Comparison of ENCODE assay signal across 28 mouse cellular contexts in the genomic region with DNA sequence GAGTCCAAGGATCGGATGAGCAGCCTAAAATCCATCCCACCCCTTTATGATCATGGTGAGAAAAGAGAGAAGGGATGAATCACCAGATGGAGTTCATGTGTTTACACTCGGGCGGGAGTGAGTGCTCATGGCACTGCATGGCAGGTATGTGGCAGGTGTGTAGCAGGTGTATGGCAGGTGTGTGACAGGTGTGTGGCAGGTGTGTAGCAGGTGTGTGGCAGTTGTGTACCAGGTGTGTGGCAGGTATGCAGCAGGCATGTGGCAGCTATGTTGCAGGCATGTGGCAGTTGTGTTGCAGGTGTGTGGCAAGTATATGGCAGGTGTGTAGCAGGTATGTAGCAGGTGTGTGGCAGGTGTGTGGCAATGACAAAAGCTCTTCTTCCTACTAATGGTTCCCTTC.
"Had no signal": no experiment of that assay in that cellular context is flagged by ENCODE, and none has a peak within 500 bp of the region (broad histone marks: within the 10 kb centered on the region; RNA-seq: fewer than 3 reads in every experiment).

No protein-coding gene starts in this region.

- ATAC-seq: forebrain, embryonic 13.5 days; forebrain, embryonic 14.5 days; forebrain, embryonic 15.5 days; forebrain, embryonic 16.5 days; forebrain, postnatal 0 days had no signal

- H3K4me1 ChIP-seq: embryonic facial prominence, embryonic 15.5 days; forebrain, embryonic 12.5 days; forebrain, embryonic 13.5 days; forebrain, embryonic 15.5 days had no signal

- H3K4me2 ChIP-seq: embryonic facial prominence, embryonic 12.5 days; embryonic facial prominence, embryonic 13.5 days; embryonic facial prominence, embryonic 15.5 days; forebrain, embryonic 12.5 days; forebrain, embryonic 13.5 days; forebrain, embryonic 15.5 days had no signal

- H3K36me3 ChIP-seq: embryonic facial prominence, embryonic 10.5 days; embryonic facial prominence, embryonic 12.5 days; embryonic facial prominence, embryonic 13.5 days; embryonic facial prominence, embryonic 15.5 days; forebrain, embryonic 10.5 days; forebrain, embryonic 12.5 days; forebrain, embryonic 15.5 days had no signal

- H3K4me3 ChIP-seq: embryonic facial prominence, embryonic 10.5 days; embryonic facial prominence, embryonic 12.5 days; embryonic facial prominence, embryonic 13.5 days; embryonic facial prominence, embryonic 15.5 days; erythroblast, embryonic 14.5 days; forebrain, embryonic 10.5 days; forebrain, embryonic 12.5 days; forebrain, embryonic 13.5 days; forebrain, embryonic 15.5 days; gastrocnemius, adult 2 months had no signal

- H3K27me3 ChIP-seq: embryonic facial prominence, embryonic 12.5 days; embryonic facial prominence, embryonic 13.5 days; forebrain, embryonic 12.5 days; forebrain, embryonic 13.5 days; forebrain, embryonic 15.5 days had no signal

- H3K9me3 ChIP-seq: embryonic facial prominence, embryonic 10.5 days; embryonic facial prominence, embryonic 12.5 days; embryonic facial prominence, embryonic 13.5 days; embryonic facial prominence, embryonic 15.5 days; forebrain, embryonic 10.5 days; forebrain, embryonic 12.5 days; forebrain, embryonic 13.5 days; forebrain, embryonic 15.5 days had no signal

- DNase-seq: cerebellum, adult 18-20 months; cerebellum, adult 2 months; cerebellum, adult 8-10 months; cerebellum, adult 9-10 months; cerebellum, adult 9-11 months; cerebellum, postnatal 10 days; cerebellum, postnatal 14 days; cerebellum, postnatal 25 days; cerebellum, postnatal 36 days; embryo, embryonic 11 days; forebrain, postnatal 0 days; gastrocnemius, adult 2 months; gastrocnemius, postnatal 10 days; gastrocnemius, postnatal 14 days; gastrocnemius, postnatal 25 days; gastrocnemius, postnatal 36 days; heart, adult 18-20 months had no signal
